Mouse (Mus musculus): Measurements from ENCODE around the gene Sgf29. TPM values are rescaled to one million over a fixed set of nuclear protein-coding genes. Genes with fewer than 3 reads are reported as not detected.

Gene Sgf29
- polyA plus RNA-seq (2012; rRNA removed), result 25.4 and 48.2 TPM in 2 replicates

GRCm38 (mm10) chr7:126649231-126650051, at the start of gene Sgf29:
TSS of gene Sgf29 (plus strand) at chr7:126649309.
- no peak for DNase-seq (ENCODE audit: low read depth)

GRCm38 (mm10) chr7:126601896-126602295, 47.2 kb upstream of the Sgf29 start:
- no peak for DNase-seq (ENCODE audit: low read depth)

GRCm38 (mm10) chr7:126602650-126603049, 46.5 kb upstream of the Sgf29 start:
- DNase-seq (ENCODE audit: low read depth), result no peak

- no peak for DNase-seq (ENCODE audit: low read depth)
These were observed 42.5 kb upstream of the Sgf29 start for GRCm38 (mm10) chr7:126606611-126607010.

- no peak for DNase-seq (ENCODE audit: low read depth)
These were observed 42.0 kb upstream of the Sgf29 start for GRCm38 (mm10) chr7:126607064-126607463.

- no peak for DNase-seq (ENCODE audit: low read depth)
These were observed 41.3 kb upstream of the Sgf29 start for GRCm38 (mm10) chr7:126607796-126608195.

GRCm38 (mm10) chr7:126612736-126613135, 36.4 kb upstream of the Sgf29 start:
- DNase-seq (ENCODE audit: low read depth), result no peak

- DNase-seq (ENCODE audit: low read depth), result no peak
These were observed 32.4 kb upstream of the Sgf29 start for GRCm38 (mm10) chr7:126616707-126617106.

GRCm38 (mm10) chr7:126619559-126620275, 29.4 kb upstream of the Sgf29 start:
- DNase-seq (ENCODE audit: low read depth), result no peak

- DNase-seq (ENCODE audit: low read depth), result no peak
These were observed 27.4 kb upstream of the Sgf29 start for GRCm38 (mm10) chr7:126621452-126622359.

GRCm38 (mm10) chr7:126623381-126623780, 25.7 kb upstream of the Sgf29 start:
- no peak for DNase-seq (ENCODE audit: low read depth)

- DNase-seq (ENCODE audit: low read depth), result no peak
These were observed 24.3 kb upstream of the Sgf29 start for GRCm38 (mm10) chr7:126624774-126625173.

- no peak for DNase-seq (ENCODE audit: low read depth)
These were observed 23.7 kb upstream of the Sgf29 start for GRCm38 (mm10) chr7:126625369-126625768.

GRCm38 (mm10) chr7:126625807-126626600, 23.1 kb upstream of the Sgf29 start:
- no peak for DNase-seq (ENCODE audit: low read depth)

GRCm38 (mm10) chr7:126628111-126628510, 21.0 kb upstream of the Sgf29 start:
- no peak for DNase-seq (ENCODE audit: low read depth)

GRCm38 (mm10) chr7:126629915-126630314, 19.2 kb upstream of the Sgf29 start:
- DNase-seq (ENCODE audit: low read depth), result no peak

GRCm38 (mm10) chr7:126630824-126631518, 18.1 kb upstream of the Sgf29 start, which contains the start of gene Nupr1:
TSS of gene Nupr1 (minus strand) at chr7:126630861.
- no peak for DNase-seq (ENCODE audit: low read depth)

- DNase-seq (ENCODE audit: low read depth), result no peak
These were observed 16.6 kb upstream of the Sgf29 start for GRCm38 (mm10) chr7:126632478-126632877.

GRCm38 (mm10) chr7:126635375-126635774, 13.7 kb upstream of the Sgf29 start:
- no peak for DNase-seq (ENCODE audit: low read depth)
